Mouse (Mus musculus) left cerebral cortex, postnatal 36 days (tissue): ENCODE data around the gene Mansc1. TPM values are rescaled to one million over a fixed set of nuclear protein-coding genes. Genes with fewer than 3 reads are reported as not detected.

Experiments
- DNase-seq, 2 experiments: peaks; one replicate each; pipeline ENCODE4 v3.0.0; 2021 to 2022; ENCODE audit warnings: low spot score in 2 of 2, mixed read lengths in 1 of 2
- intact Hi-C: fragments of 180-260 bp; cut with DNase I; formaldehyde crosslinking; loops from one replicate; pipeline ENCODE4 v1.15.1; 2025
- total RNA-seq, 2 experiments: library from RNA; stranded (reverse); gene quantifications; 2 replicates each; pipeline ENCODE4 v1.2.3; 2021

Mansc1 gene
- total RNA-seq, 2 experiments from 2014 or later, result 9.9 to 14.0 TPM

DNA sequence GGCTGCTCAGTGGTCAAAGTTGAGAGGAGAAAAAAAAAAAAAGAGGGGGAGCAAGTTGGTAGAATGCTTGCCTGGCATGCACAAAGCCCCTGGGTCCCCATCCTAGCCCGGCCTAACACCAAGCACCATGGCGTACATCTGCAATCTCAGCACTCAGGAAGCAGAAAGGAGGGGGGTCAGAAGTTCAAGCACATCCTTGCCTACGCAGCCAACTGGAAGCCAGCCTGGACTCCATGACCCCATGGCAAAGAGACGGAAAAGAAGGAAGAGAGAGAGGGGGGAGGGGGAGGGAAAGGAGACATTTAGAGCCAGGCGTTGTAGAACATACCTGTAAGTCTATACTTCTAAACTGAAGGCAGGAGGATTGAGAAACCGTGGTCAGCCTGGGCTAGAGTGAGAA is 25.7 kb downstream of the Mansc1 start:
- intact Hi-C loops, result no loop called here
- DNase-seq, result no peak

DNA sequence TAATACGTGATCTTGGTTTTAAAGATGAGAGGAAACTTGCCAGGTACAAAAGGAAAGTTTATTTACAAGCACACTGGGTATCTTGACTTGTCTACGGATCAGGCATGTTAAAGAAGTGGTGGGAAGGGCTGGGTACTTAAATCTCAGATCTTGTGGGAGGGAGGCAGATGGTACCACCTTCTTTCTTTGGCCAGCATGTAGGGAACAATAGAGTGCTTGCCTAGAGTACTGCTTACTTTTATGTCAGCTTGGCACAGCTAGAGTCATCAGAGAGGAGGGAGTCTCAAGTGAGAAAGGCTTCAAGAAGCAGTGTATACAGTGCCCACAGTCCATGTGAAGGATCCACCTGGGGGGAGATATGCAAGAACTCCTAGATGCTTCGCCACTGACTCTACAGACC is 27.1 kb downstream of the Mansc1 start:
- DNase-seq, result no peak
- intact Hi-C loops, result no loop called here

DNA sequence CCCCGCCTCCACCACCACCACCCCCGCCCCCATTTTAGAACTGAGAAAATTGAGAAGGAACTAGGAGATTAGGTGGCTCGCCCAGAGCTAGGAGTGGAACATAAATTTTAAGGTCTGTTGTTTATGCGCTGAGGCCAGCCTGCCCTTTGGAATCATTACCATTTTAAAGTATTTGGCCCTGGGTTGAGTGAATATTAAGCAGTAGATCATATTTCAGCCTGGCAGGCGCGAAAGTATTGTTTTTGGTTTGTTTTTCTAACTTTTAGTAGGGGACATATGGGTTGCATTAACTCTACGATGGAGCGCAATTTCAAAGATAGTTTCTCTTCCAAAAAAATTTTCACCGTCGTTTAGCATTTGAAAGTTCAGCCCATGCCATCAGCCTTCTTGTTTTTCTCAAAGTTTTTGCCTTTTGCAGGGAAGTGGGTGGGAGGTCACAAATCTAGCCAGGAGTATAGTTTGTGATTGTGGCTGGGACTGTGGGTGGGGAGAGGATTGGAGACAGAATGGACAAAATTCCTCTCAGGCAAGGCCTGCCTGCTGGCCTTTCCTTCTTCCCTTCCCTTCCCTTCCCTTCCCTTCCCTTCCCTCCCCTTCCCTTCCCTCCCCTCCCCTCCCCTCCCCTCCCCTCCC is 29.8 kb downstream of the Mansc1 start:
- no peak for DNase-seq

DNA sequence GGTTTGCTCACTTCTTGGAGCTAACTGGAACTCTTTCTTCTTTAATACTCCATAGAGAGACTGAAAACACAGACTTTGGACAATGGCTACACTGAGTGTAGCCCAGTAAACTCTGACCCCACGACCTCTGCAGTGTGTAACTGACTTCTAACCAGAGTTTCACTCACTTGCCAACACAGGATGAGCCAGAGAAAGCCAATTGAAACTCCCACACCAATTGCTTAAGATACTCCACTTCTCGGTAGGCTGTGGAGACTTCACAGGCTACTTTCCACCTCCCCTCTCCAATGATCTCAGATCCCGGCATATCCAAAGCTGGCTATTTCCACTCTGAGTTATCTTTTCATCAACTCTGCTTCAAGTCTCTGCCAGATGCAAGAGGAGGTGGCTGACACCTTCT is 30.5 kb downstream of the Mansc1 start:
- intact Hi-C loops, result no loop called here
- DNase-seq, result no peak

More for the DNA sequence above, 29.8 kb downstream of the Mansc1 start:
- intact Hi-C loops, result no loop called here

DNA sequence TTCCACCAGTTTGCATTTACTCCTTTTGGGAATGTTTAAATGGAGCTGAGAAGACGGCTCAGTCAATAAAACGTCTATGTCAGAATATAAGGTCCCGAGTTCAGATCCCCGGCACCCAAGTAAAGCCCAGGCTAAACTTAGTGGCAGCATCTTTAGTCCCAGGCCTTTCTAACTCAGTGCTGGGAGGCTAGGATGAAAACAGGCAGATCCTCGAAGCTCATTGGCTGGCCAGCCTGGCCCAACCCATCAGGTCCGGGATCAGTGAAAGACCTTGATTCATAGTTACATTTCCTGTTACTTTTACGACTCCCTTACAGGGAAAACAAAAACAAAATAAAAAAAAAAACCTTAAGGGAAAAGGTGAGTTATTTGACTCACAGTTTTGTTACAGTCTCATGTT is 31.2 kb downstream of the Mansc1 start:
- no peak for DNase-seq
- intact Hi-C loops, result no loop called here

DNA sequence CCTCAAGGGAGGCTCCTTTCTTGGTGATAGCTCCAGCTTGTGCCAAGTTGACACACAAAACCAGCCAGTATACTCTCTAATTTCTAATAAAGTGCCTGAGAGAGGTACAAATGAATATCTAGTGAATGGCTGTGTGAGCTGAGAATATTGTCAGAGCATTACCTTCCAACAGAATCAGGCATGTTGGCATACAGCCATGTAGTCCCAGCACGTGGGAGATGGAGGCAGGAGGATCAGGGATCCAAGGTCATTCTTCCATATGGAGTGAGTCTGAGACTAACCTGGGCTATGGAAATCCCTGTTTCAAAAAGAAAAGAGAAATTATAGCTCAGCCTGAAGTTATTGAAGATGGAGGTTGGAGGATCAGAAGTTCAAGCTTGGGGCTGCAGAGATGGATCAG is 33.0 kb downstream of the Mansc1 start:
- intact Hi-C loops, result no loop called here
- no peak for DNase-seq

DNA sequence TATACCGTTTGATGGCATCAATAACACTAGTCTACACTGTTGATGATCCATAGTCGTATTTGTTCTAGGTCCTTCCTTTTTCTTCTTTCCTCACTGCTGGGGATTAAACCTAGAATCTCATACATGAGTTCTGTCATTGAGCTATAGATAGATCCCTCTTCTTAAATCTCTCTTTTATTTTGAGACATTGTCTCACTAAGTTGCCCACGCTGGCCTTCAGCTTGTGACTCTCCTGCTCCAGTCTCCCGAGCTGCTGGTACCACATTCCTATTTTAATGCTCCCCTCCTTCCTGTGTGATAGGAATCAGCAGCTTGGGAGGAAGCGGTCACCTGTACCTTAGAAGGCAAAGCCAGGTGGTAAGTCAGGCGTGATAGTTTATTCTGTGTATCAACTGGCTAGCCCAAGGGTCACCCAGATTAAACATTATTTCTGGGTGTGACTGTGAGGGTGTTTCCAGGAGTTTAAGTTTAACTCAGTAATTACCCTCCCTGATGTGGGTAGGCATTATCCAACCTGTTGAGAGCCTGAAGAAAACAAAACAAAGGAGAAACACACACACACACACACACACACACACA is 34.5 kb downstream of the Mansc1 start:
- intact Hi-C loops, result no loop called here
- no peak for DNase-seq

DNA sequence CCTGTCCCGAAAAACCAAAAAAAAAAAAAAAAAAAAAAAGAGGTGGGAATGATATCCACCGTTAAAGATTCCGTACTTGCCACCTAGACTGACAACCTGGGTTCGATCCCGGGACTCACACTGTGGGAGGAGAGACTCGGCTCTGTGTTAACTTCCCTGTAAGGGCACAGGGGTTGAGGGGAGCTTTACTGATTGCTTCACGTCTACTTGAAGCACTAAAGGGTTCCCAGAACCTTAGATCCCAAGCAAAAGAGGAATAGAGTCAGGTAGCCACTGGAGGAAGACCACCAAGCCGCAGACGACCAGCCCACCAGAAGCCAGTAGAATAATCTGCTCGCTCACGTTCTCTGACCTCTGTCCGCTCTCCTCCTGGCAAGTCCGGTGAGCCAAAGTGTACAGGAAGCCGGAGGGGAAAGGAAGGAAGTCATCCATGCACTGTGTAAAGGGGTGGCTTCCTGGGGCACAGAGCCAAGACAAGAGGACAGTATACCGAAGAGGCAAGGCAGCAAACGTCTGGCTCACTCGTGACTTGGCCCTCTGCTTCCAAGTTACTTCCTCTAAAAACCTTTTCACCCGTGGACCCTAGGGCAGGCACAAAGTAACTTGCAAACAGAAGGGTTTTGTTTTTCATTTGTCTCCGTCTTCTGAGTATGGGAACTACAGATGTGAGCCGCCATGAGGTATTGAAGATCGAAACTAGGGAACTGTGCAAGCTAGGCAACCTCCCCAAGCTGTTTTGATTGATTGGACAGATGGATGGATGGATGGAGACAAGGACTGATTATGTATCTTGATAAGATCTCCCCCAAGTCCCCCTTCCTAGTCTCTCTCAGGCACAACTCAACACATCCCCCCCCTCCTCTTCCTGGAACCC is 37.5 kb downstream of the Mansc1 start:
- intact Hi-C loops, result no loop called here
- no peak for DNase-seq

DNA sequence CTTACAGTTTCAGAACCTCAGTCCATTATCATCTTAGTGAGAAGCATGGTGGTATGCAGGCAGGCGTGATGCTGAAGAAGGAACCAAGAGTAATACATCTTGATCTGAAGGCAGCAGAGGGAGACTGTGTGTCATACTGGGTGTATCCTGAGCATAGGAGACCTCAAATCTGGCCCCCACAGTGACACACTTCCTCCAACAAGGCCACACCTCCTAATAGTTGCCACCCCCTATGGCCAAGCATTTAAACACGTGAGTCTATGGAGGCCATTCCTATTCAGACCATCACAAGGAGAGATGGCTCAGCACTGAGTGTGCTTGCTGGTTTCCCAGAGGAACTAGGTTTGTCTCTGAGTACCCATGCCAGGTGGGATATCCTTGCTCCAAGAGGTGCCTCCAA is 40.7 kb downstream of the Mansc1 start:
- DNase-seq, result no peak
- intact Hi-C loops, result no loop called here

DNA sequence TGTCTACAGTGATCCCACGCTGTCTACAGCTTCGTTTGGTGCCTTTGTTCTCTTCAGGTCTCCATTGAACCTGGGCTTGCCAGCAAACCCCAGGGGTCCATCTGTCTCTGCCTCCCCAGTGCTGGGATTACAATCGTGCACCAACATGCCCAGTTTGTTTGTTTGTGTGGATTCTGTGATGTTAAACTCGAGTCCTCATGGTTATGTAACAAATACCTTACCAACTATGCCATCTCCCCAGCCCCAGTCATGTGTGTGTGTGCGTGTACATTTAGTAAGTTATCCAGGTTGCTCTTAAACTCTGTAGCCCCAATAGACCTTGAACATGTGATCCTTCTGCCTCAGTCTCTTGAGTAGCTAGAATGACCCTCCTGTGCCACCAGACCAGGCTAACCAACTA is 46.0 kb downstream of the Mansc1 start:
- no peak for DNase-seq
- intact Hi-C loops, result no loop called here

DNA sequence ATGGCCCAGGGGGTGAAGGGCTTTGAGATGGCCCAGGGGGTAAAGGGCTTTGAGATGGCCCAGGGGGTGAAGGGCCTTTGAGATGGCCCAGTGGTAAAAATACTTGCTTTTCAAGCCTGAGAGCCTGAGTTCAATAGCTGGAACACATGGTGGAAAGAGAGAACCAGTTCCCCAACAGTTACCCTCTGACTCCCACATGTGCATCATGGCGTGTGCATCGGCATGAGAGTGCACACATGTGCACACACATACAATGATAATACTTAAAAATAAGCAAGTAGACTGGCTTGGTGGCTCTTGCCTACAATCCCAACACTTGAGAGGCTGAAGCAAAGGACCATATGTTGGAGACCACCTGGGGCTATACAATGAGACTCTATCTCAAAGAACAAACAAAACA is 47.7 kb downstream of the Mansc1 start:
- intact Hi-C loops, result no loop called here
- no peak for DNase-seq

DNA sequence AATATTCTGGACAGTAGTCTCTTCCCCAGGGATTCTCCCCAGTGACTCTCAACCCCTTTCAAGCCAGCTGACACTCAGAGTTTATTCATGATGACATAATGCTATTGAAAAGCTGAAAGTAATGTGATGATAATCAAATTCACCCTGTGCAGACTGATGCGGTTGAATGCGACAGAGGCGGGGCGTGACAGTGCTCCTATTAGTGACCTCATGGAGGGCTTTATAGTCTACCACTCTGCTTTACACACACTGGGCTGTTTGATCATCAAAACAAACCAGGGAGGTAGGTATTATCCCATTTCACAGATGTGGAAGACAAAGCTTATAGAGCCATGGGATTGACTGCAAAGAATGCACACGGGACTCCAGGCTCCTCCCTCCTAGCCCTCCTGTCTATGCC is 50.2 kb downstream of the Mansc1 start:
- DNase-seq, result no peak
- intact Hi-C loops, result no loop called here

DNA sequence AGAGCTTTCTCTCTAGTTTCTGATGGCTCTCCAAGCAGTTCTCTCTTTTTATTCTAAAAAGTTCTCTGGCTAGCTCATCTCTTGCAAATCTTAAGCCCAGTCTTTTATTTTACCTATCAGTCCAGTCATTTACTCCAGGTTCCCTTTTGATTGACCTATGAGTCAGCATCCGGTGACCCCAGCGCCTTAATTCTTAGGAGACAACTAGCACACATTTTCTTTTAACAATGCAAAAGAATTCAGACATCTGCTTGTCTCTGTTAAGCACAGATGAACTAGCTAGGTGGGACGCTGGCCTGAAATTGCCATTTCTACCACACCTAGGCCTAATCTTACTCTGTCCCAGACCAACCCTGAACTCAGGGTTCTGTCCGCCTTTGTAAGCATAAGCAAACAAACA is 52.8 kb downstream of the Mansc1 start:
- intact Hi-C loops, result no loop called here
- no peak for DNase-seq

DNA sequence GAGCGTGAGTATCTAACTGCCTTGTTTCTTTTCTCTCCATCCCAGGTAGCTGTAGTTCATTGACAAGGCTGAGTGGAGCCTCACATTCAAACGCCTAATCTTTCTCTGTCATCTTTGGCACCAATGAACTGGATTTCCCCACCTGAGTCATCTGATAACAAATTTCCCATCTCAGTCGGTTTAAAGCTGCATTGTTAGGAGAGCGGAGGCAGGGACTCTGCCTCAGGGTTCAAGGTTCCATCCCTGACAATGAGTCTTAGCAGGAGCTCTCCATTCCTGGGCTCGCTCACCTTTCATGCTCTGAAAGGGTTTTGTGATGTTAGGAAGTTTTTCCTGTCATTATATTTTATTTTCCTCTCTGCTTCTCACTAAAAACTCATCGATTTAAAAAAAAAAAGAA is 54.2 kb downstream of the Mansc1 start:
- no peak for DNase-seq
- intact Hi-C loops, result no loop called here

DNA sequence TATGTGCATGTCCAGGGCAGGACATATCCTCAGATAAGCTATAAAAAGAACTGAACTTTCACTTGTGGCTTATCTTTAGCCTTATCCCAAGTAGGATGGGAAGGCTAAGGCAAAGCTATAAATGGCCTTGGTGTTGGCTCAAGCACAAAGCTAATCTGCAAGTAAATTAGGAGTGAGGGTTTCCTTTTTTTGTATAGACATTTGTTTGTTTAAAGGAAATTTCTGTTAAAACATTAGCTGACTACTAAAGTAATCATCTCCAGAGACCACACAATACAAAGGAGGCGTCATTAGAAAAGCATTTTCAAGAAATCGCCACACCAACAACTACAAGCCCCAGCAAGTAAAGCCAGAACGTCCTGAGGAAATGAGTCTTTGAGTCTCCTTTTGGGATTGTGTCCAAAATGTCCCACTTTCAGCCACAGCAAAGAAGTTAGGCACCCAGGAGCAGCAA is 57.0 kb downstream of the Mansc1 start:
- intact Hi-C loops, result no loop called here
- no peak for DNase-seq

DNA sequence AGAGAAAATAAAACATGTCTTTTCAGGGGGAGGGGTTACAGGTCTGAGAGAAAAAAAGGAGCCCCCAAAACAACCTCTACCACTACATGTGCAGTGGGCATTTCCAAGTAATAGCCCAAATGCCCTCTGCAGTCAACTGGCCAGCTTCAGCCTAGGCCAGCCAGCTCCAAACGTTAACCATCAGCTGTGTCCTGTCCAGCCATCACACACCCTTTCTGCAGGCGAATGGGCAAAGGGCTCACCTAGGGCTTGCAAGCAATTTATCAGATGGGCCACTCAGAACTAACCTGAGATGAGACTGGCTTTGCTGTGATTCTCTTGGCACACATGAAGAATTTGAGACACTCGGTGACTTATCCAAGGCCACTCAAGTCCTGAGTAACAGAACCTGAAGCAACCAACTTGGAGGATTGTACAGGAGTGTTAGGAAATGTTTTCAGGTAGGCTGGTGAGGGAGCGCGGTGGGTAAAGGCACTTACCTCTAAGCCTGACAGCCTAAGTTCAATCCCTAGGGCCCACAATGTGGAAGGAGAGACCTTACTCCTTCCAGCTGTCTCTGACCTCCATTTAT is 64.2 kb downstream of the Mansc1 start:
- no peak for DNase-seq
- intact Hi-C loops, result loop anchor here (5.0 kb wide), 1 partner anchor 116 kb away; no protein-coding TSS in a partner anchor

DNA sequence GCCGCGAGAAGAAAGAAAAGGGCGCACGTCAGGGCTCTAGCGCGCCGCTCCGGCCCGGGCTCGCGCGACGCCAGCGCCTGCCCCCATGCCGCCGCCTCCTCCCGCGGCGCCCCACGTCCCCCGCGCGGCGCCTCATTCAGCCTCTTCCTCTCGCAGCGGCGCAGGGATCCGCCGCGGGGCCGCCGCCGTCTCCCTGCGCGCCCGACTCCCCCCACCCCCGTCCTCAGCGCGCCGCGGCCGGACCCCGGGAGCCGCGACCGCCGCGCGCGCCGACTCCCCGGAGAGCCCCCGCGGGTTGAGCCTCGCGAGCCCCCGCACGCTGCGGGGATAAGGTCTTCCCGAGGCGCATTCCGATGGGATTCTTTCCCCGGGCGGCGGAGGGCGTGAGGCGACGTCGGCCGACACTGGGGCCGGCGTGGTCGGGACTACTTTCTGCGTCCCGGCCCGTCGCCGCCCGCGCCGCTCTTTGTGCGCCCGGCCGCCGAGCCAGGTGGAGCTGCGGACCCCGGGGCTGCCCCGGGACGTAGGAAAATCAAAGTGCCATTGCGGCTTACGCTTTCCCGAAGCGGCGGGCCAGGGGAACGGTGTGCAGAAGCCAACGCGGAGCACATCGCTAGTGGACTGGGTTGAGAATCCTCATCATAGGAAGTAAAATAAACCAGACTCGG is 65.3 kb downstream of the Mansc1 start, which contains the start of gene Lrp6:
Gene Lrp6 (minus strand): TSS at position 148 of the 668 bp plus-strand sequence.
- intact Hi-C loops, result loop anchor here (5.0 kb wide), 1 partner anchor 115 kb away; no protein-coding TSS in a partner anchor
- peak; percentile 83 to 88 for DNase-seq

DNA sequence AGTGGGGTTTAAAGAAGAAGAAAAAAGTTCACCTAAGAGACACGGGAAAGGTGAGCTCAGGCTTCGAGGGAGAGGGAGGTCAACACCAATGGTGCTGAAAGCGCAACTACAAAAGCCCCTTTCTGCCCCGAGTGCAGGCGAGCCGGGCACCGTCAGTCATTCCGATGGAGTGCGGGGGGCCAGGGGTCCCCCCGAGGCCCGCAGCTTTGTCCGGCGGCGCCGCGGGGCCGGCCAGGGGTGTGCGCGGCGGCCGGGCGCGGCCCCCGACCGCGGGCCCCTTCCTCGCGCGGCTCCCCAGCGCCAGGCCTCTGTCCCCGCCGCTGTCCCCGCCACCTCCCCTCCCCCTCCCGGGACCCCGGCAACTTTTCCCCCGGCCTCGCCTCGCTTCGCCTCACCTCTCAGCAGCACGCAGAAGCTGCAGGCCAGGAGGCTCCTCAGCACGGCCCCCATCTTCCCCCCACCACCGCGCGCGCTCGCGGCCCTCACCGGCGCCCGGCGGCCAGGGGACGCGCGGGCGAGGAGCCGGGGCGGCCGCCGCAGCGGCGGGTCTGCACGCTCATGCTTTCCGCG is 66.0 kb downstream of the Mansc1 start:
- intact Hi-C loops, result loop anchor here (5.0 kb wide), 1 partner anchor 114 kb away; no protein-coding TSS in a partner anchor

DNA sequence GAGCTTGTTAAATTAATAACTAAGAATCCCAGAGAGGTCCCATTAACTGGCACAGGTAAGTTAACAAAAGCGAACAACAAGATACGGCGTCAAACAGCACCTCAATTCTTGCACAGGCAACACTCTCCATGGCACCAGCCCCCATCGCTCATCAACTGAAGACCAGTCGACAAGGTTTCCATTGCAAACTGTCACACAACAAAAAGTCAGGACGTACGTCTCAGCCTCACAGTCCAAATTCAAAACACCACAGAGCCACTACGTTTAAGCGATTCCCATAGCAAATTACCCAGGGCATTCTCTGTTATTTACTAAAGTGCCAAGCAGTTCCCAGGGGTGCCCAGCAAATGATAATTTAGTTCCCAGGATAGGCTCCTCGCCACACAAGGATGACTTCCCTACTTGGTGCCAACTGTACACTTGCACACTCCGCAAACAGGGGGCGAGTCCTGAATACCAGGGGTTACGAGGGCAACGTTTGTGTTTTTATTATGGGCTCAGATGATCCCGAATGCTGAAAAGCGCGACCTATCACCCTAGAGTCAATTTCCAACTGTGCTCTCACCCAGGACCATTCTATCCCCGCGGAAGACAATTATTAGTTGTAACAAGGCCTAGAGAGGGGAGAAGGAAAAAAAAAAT is 66.6 kb downstream of the Mansc1 start:
- intact Hi-C loops, result loop anchor here (5.0 kb wide), 1 partner anchor 113 kb away; no protein-coding TSS in a partner anchor
- peak in 1 of 2 experiments; percentile 15 for DNase-seq

More for the DNA sequence above, 66.0 kb downstream of the Mansc1 start:
- DNase-seq, result no peak
